Mouse (Mus musculus) lung, postnatal 36 days (tissue): ENCODE measurements around the gene Prickle4.
A peak's percentile ranks its signal among the peaks of the same experiment; 100 is the strongest.

ENCODE experiments used
- DNase-seq: peaks from one replicate; pipeline ENCODE4 v3.0.0; 2022; ENCODE audit warnings: mixed read lengths

The Prickle4 gene

GRCm38 (mm10) chr17:47704692-47705091 lies 10.2 kb upstream of the Prickle4 start:
- DNase-seq: no peak

GRCm38 (mm10) chr17:47703556-47703955 lies 9.0 kb upstream of the Prickle4 start:
- DNase-seq: no peak

- no peak for DNase-seq
Observed at GRCm38 (mm10) chr17:47702548-47703345, 8.2 kb upstream of the Prickle4 start.

- no peak for DNase-seq
Observed at GRCm38 (mm10) chr17:47701793-47702192, 7.3 kb upstream of the Prickle4 start.

GRCm38 (mm10) chr17:47699055-47699454 lies 4.5 kb upstream of the Prickle4 start:
- no peak for DNase-seq

- DNase-seq: no peak
Observed at GRCm38 (mm10) chr17:47698156-47698555, 3.6 kb upstream of the Prickle4 start.

- no peak for DNase-seq
Observed at GRCm38 (mm10) chr17:47695337-47695710, 788 bp upstream of the Prickle4 start.

- no peak for DNase-seq
Observed at GRCm38 (mm10) chr17:47694442-47694502, 264 bp downstream of the Prickle4 start, which contains the start of gene Gm21981. Gene Gm21981, minus strand, starts transcription at chr17:47694455.

- no peak for DNase-seq
Observed at GRCm38 (mm10) chr17:47693671-47694441, 680 bp downstream of the Prickle4 start.

GRCm38 (mm10) chr17:47691650-47692049 lies 2.9 kb downstream of the Prickle4 start:
- DNase-seq: no peak

GRCm38 (mm10) chr17:47689894-47690293 lies 4.6 kb downstream of the Prickle4 start:
- DNase-seq: no peak

- DNase-seq: peak; percentile 64
Observed at GRCm38 (mm10) chr17:47688608-47689575, 5.6 kb downstream of the Prickle4 start, which contains the start of gene Frs3. Gene Frs3, plus strand, starts transcription at chr17:47689030.

GRCm38 (mm10) chr17:47688344-47688607 lies 6.3 kb downstream of the Prickle4 start, which contains the start of gene Tomm6:
Gene Tomm6, minus strand, starts transcription at chr17:47688386.
- DNase-seq: no peak

GRCm38 (mm10) chr17:47687409-47688343 lies 6.9 kb downstream of the Prickle4 start:
- peak; percentile 98 for DNase-seq

- DNase-seq: no peak
Observed at GRCm38 (mm10) chr17:47682836-47683235, 11.7 kb downstream of the Prickle4 start.

GRCm38 (mm10) chr17:47678702-47679101 lies 15.8 kb downstream of the Prickle4 start:
- no peak for DNase-seq

GRCm38 (mm10) chr17:47678238-47678637 lies 16.3 kb downstream of the Prickle4 start:
- DNase-seq: no peak

GRCm38 (mm10) chr17:47676581-47676980 lies 18.0 kb downstream of the Prickle4 start:
- DNase-seq: peak; percentile 85

GRCm38 (mm10) chr17:47672311-47673111 lies 22.0 kb downstream of the Prickle4 start:
- DNase-seq: peak; percentile 67

- DNase-seq: no peak
Observed at GRCm38 (mm10) chr17:47671988-47672310, 22.6 kb downstream of the Prickle4 start.

- DNase-seq: no peak
Observed at GRCm38 (mm10) chr17:47669166-47669565, 25.4 kb downstream of the Prickle4 start.

- DNase-seq: no peak
Observed at GRCm38 (mm10) chr17:47664474-47664873, 30.1 kb downstream of the Prickle4 start.
